Mouse (Mus musculus): ENCODE results near the gene Smgc. TPM values are rescaled to one million over a fixed set of nuclear protein-coding genes. Genes with fewer than 3 reads are reported as not detected.

The Smgc gene
- total RNA-seq (2012; rRNA removed) = not detected in 2 replicates
- polyA plus RNA-seq (2012; ENCODE audit: insufficient read depth in 1 of 2, insufficient read length in 2 of 2, low read depth in 1 of 2, low replicate concordance in 2 of 2, missing spikeins in 1 of 2) = not detected

- no peak within 1 kb of the TSS for H3K9ac ChIP-seq (ENCODE audit: control insufficient read depth, low read depth, low read length, poor library complexity, severe bottlenecking)
- H3K27ac ChIP-seq (ENCODE audit: control insufficient read depth, low read depth, low read length) = no peak within 1 kb of the TSS
- no peaks in the 10 kb centered on the region for H3K27me3 ChIP-seq (ENCODE audit: control insufficient read depth in 1 of 2, insufficient read depth in 2 of 2, low read length in 2 of 2)
- H3K36me3 ChIP-seq (ENCODE audit: control insufficient read depth in 1 of 2, insufficient read depth in 2 of 2, low read length in 2 of 2) = no peaks in the 10 kb centered on the region
- no peak within 1 kb of the TSS for H3K4me3 ChIP-seq (ENCODE audit: control insufficient read depth in 1 of 2, insufficient read depth in 1 of 2, low read depth in 2 of 2, low read length in 2 of 2)
- no peaks in the 10 kb centered on the region for H3K9me3 ChIP-seq (replicated peaks; ENCODE audit: insufficient read depth, low read length)
- TF ChIP-seq ZNF384 (IDR thresholded peaks at IDR 0.05; ENCODE audit: low read depth, low read length) (no peak), MEF2A (IDR thresholded peaks at IDR 0.05; ENCODE audit: extremely low read depth, insufficient replicate concordance, low read depth, low read length, poor library complexity, severe bottlenecking) (no peak), CHD1 (IDR thresholded peaks at IDR 0.05; ENCODE audit: low read depth, low read length) (no peak), CHD2 (IDR thresholded peaks at IDR 0.05; ENCODE audit: low read length) (no peak), SIN3A (IDR thresholded peaks at IDR 0.05; ENCODE audit: low read length) (no peak), MXI1 (IDR thresholded peaks at IDR 0.05; ENCODE audit: low read depth, low read length) (no peak), USF2 (IDR thresholded peaks at IDR 0.05; ENCODE audit: borderline replicate concordance in 1 of 2, insufficient read depth in 1 of 2, low read depth in 1 of 2, low read length in 2 of 2) (no peak), GATA1 (IDR thresholded peaks at IDR 0.05; ENCODE audit: low read depth, low read length) (no peak)
- H3K4me1 ChIP-seq (ENCODE audit: control insufficient read depth in 1 of 2, insufficient read depth in 2 of 2, low read length in 2 of 2) = no peaks in the 10 kb centered on the region
- no peaks in the 10 kb centered on the region for H3K79me2 ChIP-seq (ENCODE audit: control insufficient read depth, insufficient read depth, low read length, poor library complexity)
- DNase-seq (ENCODE audit: low read depth, low spot score) = no peak
These were observed at the start of gene Smgc for GRCm38 (mm10) chr15:91837965-91838364. Smgc (plus strand) TSS chr15:91838265.

- H3K27me3 ChIP-seq (ENCODE audit: control insufficient read depth in 1 of 2, insufficient read depth in 2 of 2, low read length in 2 of 2) = no peaks in the 10 kb centered on the region
- H3K9me3 ChIP-seq (replicated peaks; ENCODE audit: insufficient read depth, low read length) = no peaks in the 10 kb centered on the region
- DNase-seq (ENCODE audit: low read depth, low spot score) = no peak
- H3K9ac ChIP-seq (ENCODE audit: control insufficient read depth, low read depth, low read length, poor library complexity, severe bottlenecking) = no peak overlapping the region
- no peaks in the 10 kb centered on the region for H3K4me1 ChIP-seq (ENCODE audit: control insufficient read depth in 1 of 2, insufficient read depth in 2 of 2, low read length in 2 of 2)
- no peaks in the 10 kb centered on the region for H3K79me2 ChIP-seq (ENCODE audit: control insufficient read depth, insufficient read depth, low read length, poor library complexity)
- no peak overlapping the region for H3K27ac ChIP-seq (ENCODE audit: control insufficient read depth, low read depth, low read length)
- no peak for TF ChIP-seq NELFE (IDR thresholded peaks at IDR 0.05; ENCODE audit: low read depth, low read length)
- no peak for TF ChIP-seq RAD21 (IDR thresholded peaks at IDR 0.05; ENCODE audit: low read depth, low read length)
- no peak for TF ChIP-seq MAFK (IDR thresholded peaks at IDR 0.05; ENCODE audit: borderline replicate concordance, low read depth, low read length)
- TF ChIP-seq CTCF (IDR thresholded peaks at IDR 0.05 in 2 of 3, conservative IDR thresholded peaks at IDR 0.05 in 1 of 3; ENCODE audit: control insufficient read depth in 1 of 3, insufficient read depth in 1 of 3, low read depth in 2 of 3, low read length in 3 of 3, poor library complexity in 1 of 3, severe bottlenecking in 1 of 3) = no peak
- no peak for TF ChIP-seq MAZ (IDR thresholded peaks at IDR 0.05; ENCODE audit: low read depth, low read length)
- no peaks in the 10 kb centered on the region for H3K36me3 ChIP-seq (ENCODE audit: control insufficient read depth in 1 of 2, insufficient read depth in 2 of 2, low read length in 2 of 2)
- no peak overlapping the region for H3K4me3 ChIP-seq (ENCODE audit: control insufficient read depth in 1 of 2, insufficient read depth in 1 of 2, low read depth in 2 of 2, low read length in 2 of 2)
These were observed 49.7 kb upstream of the Smgc start for GRCm38 (mm10) chr15:91788338-91788737.

GRCm38 (mm10) chr15:91806463-91806862, 31.6 kb upstream of the Smgc start:
- no peaks in the 10 kb centered on the region for H3K27me3 ChIP-seq (ENCODE audit: control insufficient read depth in 1 of 2, insufficient read depth in 2 of 2, low read length in 2 of 2)
- no peaks in the 10 kb centered on the region for H3K36me3 ChIP-seq (ENCODE audit: control insufficient read depth in 1 of 2, insufficient read depth in 2 of 2, low read length in 2 of 2)
- H3K79me2 ChIP-seq (ENCODE audit: control insufficient read depth, insufficient read depth, low read length, poor library complexity) = no peaks in the 10 kb centered on the region
- DNase-seq (ENCODE audit: low read depth, low spot score) = no peak
- no peaks in the 10 kb centered on the region for H3K4me1 ChIP-seq (ENCODE audit: control insufficient read depth in 1 of 2, insufficient read depth in 2 of 2, low read length in 2 of 2)
- no peak for TF ChIP-seq MAFK (IDR thresholded peaks at IDR 0.05; ENCODE audit: borderline replicate concordance, low read depth, low read length)
- no peak for TF ChIP-seq HCFC1 (IDR thresholded peaks at IDR 0.05; ENCODE audit: low read depth, low read length)
- no peak for TF ChIP-seq MYC (IDR thresholded peaks at IDR 0.05; ENCODE audit: low read depth, low read length)
- no peak for TF ChIP-seq RAD21 (IDR thresholded peaks at IDR 0.05; ENCODE audit: low read depth, low read length)
- no peak for TF ChIP-seq POLR2AphosphoS2 (IDR thresholded peaks at IDR 0.05; ENCODE audit: low read length)
- TF ChIP-seq RCOR1 (IDR thresholded peaks at IDR 0.05; ENCODE audit: low read depth, low read length) = no peak
- H3K27ac ChIP-seq (ENCODE audit: control insufficient read depth, low read depth, low read length) = no peak overlapping the region
- no peaks in the 10 kb centered on the region for H3K9me3 ChIP-seq (replicated peaks; ENCODE audit: insufficient read depth, low read length)
- no peak overlapping the region for H3K9ac ChIP-seq (ENCODE audit: control insufficient read depth, low read depth, low read length, poor library complexity, severe bottlenecking)
- H3K4me3 ChIP-seq (ENCODE audit: control insufficient read depth in 1 of 2, insufficient read depth in 1 of 2, low read depth in 2 of 2, low read length in 2 of 2) = no peak overlapping the region
